Mouse (Mus musculus) heart, postnatal 0 days (tissue): ENCODE measurements around the gene Gsta4. TPM values are rescaled to one million over a fixed set of nuclear protein-coding genes. Genes with fewer than 3 reads are reported as not detected.

Experiments used
- polyA plus RNA-seq: library from polyadenylated mRNA; unstranded; fragments of >200 nt; fragmentation: Nextera tagmentation; extraction: Ambion mirVana; gene quantifications from 2 replicates; pipeline ENCODE4 v1.2.1, GENCODE M21; 2015
- total RNA-seq: library from RNA; depleted of rRNA; stranded (reverse); fragments of >200 nt; gene quantifications from 2 replicates; pipeline ENCODE4 v1.2.3, GENCODE M21; 2014; ENCODE audit warnings: low replicate concordance; rRNA removed

Gsta4 gene
- total and polyA plus RNA-seq, 2 experiments from 2014 or later, result 81.1 to 124 TPM

Other genes starting within 250 kb of the Gsta4 start
- gene Gcm1, start 130.8 kb upstream of the Gsta4 start, total RNA-seq, result not detected in 2 replicates
- gene Gcm1, start 130.8 kb upstream of the Gsta4 start, polyA plus RNA-seq, result not detected in 2 replicates
- gene Fbxo9, start 73.7 kb upstream of the Gsta4 start, total RNA-seq, result 67.5 and 102 TPM in 2 replicates
- 57.2 and 60.4 TPM in 2 replicates for gene Fbxo9, start 73.7 kb upstream of the Gsta4 start, polyA plus RNA-seq
- 10.4 and 11.4 TPM in 2 replicates for gene Ick, start 73.6 kb upstream of the Gsta4 start, total RNA-seq
- 13.5 and 13.8 TPM in 2 replicates for gene Ick, start 73.6 kb upstream of the Gsta4 start, polyA plus RNA-seq
- gene Gsta1, start 47.9 kb downstream of the Gsta4 start, total RNA-seq, result not detected in 2 replicates
- 0.45 TPM in 1 of 2 replicates, not detected in the other for gene Gsta1, start 47.9 kb downstream of the Gsta4 start, polyA plus RNA-seq
- 0.42 TPM in 1 of 2 replicates, not detected in the other for gene Gm3776, start 74.4 kb downstream of the Gsta4 start, total RNA-seq
- gene Gm3776, start 74.4 kb downstream of the Gsta4 start, polyA plus RNA-seq, result 0.40 TPM in 1 of 2 replicates, not detected in the other
- not detected in 2 replicates for gene Gm10639, start 107.1 kb downstream of the Gsta4 start, total RNA-seq
- not detected in 2 replicates for gene Gm10639, start 107.1 kb downstream of the Gsta4 start, polyA plus RNA-seq
- not detected in 2 replicates for gene Omt2a, start 132.0 kb downstream of the Gsta4 start, total RNA-seq
- not detected in 2 replicates for gene Omt2a, start 132.0 kb downstream of the Gsta4 start, polyA plus RNA-seq
- gene Omt2b, start 144.8 kb downstream of the Gsta4 start, total RNA-seq, result not detected in 2 replicates
- not detected in 2 replicates for gene Omt2b, start 144.8 kb downstream of the Gsta4 start, polyA plus RNA-seq
- gene Gsta2, start 173.0 kb downstream of the Gsta4 start, total RNA-seq, result not detected in 2 replicates
- not detected in 2 replicates for gene Gsta2, start 173.0 kb downstream of the Gsta4 start, polyA plus RNA-seq
- not detected in 2 replicates for gene Dppa5a, start 185.4 kb downstream of the Gsta4 start, total RNA-seq
- gene Dppa5a, start 185.4 kb downstream of the Gsta4 start, polyA plus RNA-seq, result not detected in 2 replicates
- 0.11 TPM in 1 of 2 replicates, not detected in the other for gene Ooep, start 196.0 kb downstream of the Gsta4 start, total RNA-seq
- 0.08 and 0.23 TPM in 2 replicates for gene Ooep, start 196.0 kb downstream of the Gsta4 start, polyA plus RNA-seq
- not detected in 2 replicates for gene Ddx43, start 213.0 kb downstream of the Gsta4 start, total RNA-seq
- not detected in 2 replicates for gene Ddx43, start 213.0 kb downstream of the Gsta4 start, polyA plus RNA-seq